Mouse (Mus musculus) lung, embryonic 14.5 days (tissue): ENCODE results near the gene Tmem219. TPM values are rescaled to one million over a fixed set of nuclear protein-coding genes. Genes with fewer than 3 reads are reported as not detected.

Experiments used
- ATAC-seq: fragments of 200-750 bp; cut with Nextera tagmentation; 2 replicates; pipeline ENCODE4 v1.8.0; 2017; ENCODE audit warnings: mild to moderate bottlenecking, moderate TSS enrichment, moderate library complexity; ENCODE audit not compliant: insufficient read depth
- DNase-seq: peaks from one replicate; pipeline ENCODE4 v3.0.0-alpha.2; 2015
- H3K27ac ChIP-seq: fragments of 300-500 bp; sonication (generic); 2 replicates; pipeline ENCODE4 v1.5.1; 2014; ENCODE audit warnings: low read depth, mild to moderate bottlenecking, moderate library complexity
- H3K27me3 ChIP-seq: fragments of 300-500 bp; sonication (generic); 2 replicates; pipeline ENCODE4 v1.6.1; 2014; ENCODE audit warnings: low read length, control low read depth; ENCODE audit not compliant: insufficient read depth
- H3K36me3 ChIP-seq: fragments of 300-500 bp; sonication (generic); 2 replicates; pipeline ENCODE4 v1.6.1; 2014; ENCODE audit warnings: control low read depth; ENCODE audit not compliant: insufficient read depth
- H3K4me1 ChIP-seq: fragments of 300-500 bp; sonication (generic); 2 replicates; pipeline ENCODE4 v1.6.1; 2014; ENCODE audit warnings: antibody characterized with exemption, control low read depth; ENCODE audit not compliant: insufficient read depth
- H3K4me2 ChIP-seq: fragments of 300-500 bp; sonication (generic); 2 replicates; pipeline ENCODE4 v1.6.1; 2014; ENCODE audit warnings: mild to moderate bottlenecking
- H3K4me3 ChIP-seq: fragments of 300-500 bp; sonication (generic); 2 replicates; pipeline ENCODE4 v1.5.1; 2014; ENCODE audit warnings: low read depth, low read length
- H3K9ac ChIP-seq: fragments of 300-500 bp; sonication (generic); 2 replicates; pipeline ENCODE4 v1.6.1; 2014
- H3K9me3 ChIP-seq: fragments of 300-500 bp; sonication (generic); 2 replicates; pipeline ENCODE4 v1.6.1; 2016; ENCODE audit warnings: low read depth, low read length, control low read depth
- CTCF ChIP-seq: IDR thresholded peaks from 2 replicates; pipeline ENCODE4 v1.5.1; 2016; ENCODE audit warnings: antibody characterized with exemption, low read depth
- WGBS: fragments of 180-500 bp; shearing (Covaris S2); extraction: QIAGEN DNeasy Blood & Tissue Kit; methylation state at CpG from one replicate; pipeline ENCODE4 v1.1.7; 2014; 5-methylcytosine and 5-hydroxymethylcytosine counted together
- polyA plus RNA-seq: library from polyadenylated mRNA; unstranded; fragments of >200 nt; fragmentation: Nextera tagmentation; extraction: Ambion mirVana; gene quantifications from 2 replicates; pipeline ENCODE4 v1.2.1, GENCODE M21; 2014

Tmem219 gene
- polyA plus RNA-seq, 1 experiment from 2014 or later, result 31.5 TPM

DNA sequence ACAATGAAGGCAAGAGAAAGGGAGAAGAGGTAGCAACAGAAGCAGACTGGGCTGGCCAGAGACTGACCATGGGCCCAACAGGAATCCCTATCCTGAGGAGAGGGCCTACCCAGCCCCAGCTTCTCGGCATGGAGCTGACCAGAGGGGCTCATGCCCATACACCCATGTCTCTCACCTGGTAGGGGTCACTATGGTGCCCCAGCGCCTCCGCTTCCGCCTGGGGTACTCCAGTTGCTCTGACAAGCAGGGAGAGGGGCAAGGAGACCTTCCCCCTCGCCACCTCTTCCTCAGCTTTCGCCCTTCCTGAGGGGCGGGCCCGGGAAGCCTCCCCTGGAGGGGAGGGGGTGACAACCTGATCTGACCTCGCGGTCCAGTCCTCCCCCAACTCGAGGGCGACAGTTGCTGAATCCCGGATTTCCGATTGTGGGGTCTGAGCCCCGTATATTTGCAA, 39.0 kb downstream of the Tmem219 start:
- Histone ChIP-seq H3K4me1 (peaks cover 6% of the 10 kb centered on the region; the same call in 1 of the 2 replicates), H3K4me2 (peak overlapping the region; percentile 99), H3K27me3 (no peaks in the 10 kb centered on the region), H3K9ac (peak overlapping the region; percentile 80), H3K27ac (peak overlapping the region; percentile 90), H3K9me3 (no peaks in the 10 kb centered on the region), H3K36me3 (peaks cover 18% of the 10 kb centered on the region), H3K4me3 (peak overlapping the region; percentile 81)
- ATAC-seq, result 0 out of 2 replicates have a peak, but pooled peaks have one; percentile 1
- WGBS, result 0% methylated on average over 14 of the region's 15 CpGs
- TF ChIP-seq CTCF, result no peak
- peak; percentile 28 for DNase-seq

GRCm38 (mm10) chr7:126881040-126881439, 41.7 kb downstream of the Tmem219 start:
- H3K4me2 ChIP-seq, result peak overlapping the region; percentile 99
- no peak for TF ChIP-seq CTCF
- H3K9ac ChIP-seq, result no peak overlapping the region; the same call in 1 of the 2 replicates
- no peaks in the 10 kb centered on the region for H3K27me3 ChIP-seq
- no peaks in the 10 kb centered on the region for H3K9me3 ChIP-seq
- peak overlapping the region; percentile 81; the same call in 1 of the 2 replicates for H3K4me3 ChIP-seq
- H3K4me1 ChIP-seq, result peaks cover 6% of the 10 kb centered on the region; the same call in 1 of the 2 replicates
- WGBS, result 67% methylated on average over 6 of the region's 6 CpGs
- DNase-seq (peak; percentile 59), ATAC-seq (no peak)
- H3K27ac ChIP-seq, result peak overlapping the region; percentile 72
- peaks cover 45% of the 10 kb centered on the region for H3K36me3 ChIP-seq

- Histone ChIP-seq H3K4me2 (no peak overlapping the region), H3K4me1 (peaks cover 6% of the 10 kb centered on the region; the same call in 1 of the 2 replicates), H3K9me3 (no peaks in the 10 kb centered on the region), H3K27me3 (no peaks in the 10 kb centered on the region), H3K36me3 (peaks cover 83% of the 10 kb centered on the region), H3K9ac (no peak overlapping the region), H3K4me3 (no peak overlapping the region), H3K27ac (no peak overlapping the region)
- no peak for ATAC-seq
- no peak for TF ChIP-seq CTCF
- DNase-seq, result no peak
- 95% methylated on average over 1 of the region's 1 CpGs for WGBS
Observed at GRCm38 (mm10) chr7:126877239-126877638, 45.5 kb downstream of the Tmem219 start.

GRCm38 (mm10) chr7:126870520-126870891, 52.2 kb downstream of the Tmem219 start:
- peaks cover 100% of the 10 kb centered on the region for H3K36me3 ChIP-seq
- TF ChIP-seq CTCF, result no peak
- H3K9me3 ChIP-seq, result no peaks in the 10 kb centered on the region
- no peak overlapping the region for H3K9ac ChIP-seq
- H3K4me2 ChIP-seq, result no peak overlapping the region
- H3K4me1 ChIP-seq, result no peaks in the 10 kb centered on the region
- ATAC-seq (no peak), DNase-seq (no peak)
- no peaks in the 10 kb centered on the region for H3K27me3 ChIP-seq
- no peak overlapping the region for H3K4me3 ChIP-seq
- WGBS, result 91% methylated on average over 2 of the region's 2 CpGs
- no peak overlapping the region for H3K27ac ChIP-seq

GRCm38 (mm10) chr7:126869780-126870519, 52.8 kb downstream of the Tmem219 start:
- ATAC-seq (no peak), DNase-seq (no peak)
- no peak overlapping the region for H3K9ac ChIP-seq
- no peak overlapping the region for H3K4me3 ChIP-seq
- 89% methylated on average over 23 of the region's 23 CpGs for WGBS
- H3K4me2 ChIP-seq, result no peak overlapping the region
- H3K36me3 ChIP-seq, result peaks cover 100% of the 10 kb centered on the region
- no peaks in the 10 kb centered on the region for H3K4me1 ChIP-seq
- no peaks in the 10 kb centered on the region for H3K27me3 ChIP-seq
- no peak overlapping the region for H3K27ac ChIP-seq
- no peak for TF ChIP-seq CTCF
- no peaks in the 10 kb centered on the region for H3K9me3 ChIP-seq

DNA sequence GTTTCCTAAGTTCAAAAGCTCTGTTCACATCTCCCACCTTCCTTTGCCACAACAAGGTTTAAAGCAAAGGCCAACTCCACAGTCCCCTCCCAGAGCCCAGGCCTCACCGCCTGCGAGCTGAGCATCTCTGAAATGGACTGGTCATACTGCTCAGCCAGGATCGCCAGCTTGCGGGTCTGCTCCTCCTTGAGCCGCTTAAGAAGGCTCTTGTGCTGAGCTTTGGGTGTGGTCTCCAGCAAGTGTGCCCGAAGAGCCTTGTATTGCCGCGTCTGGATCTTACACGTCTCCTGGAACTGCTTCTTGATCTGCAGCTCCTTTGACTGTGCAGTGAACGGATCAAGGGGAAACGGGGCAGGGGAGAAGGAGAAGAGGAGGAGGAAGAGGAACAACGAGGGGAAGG, 54.7 kb downstream of the Tmem219 start:
- WGBS, result 73% methylated on average over 12 of the region's 12 CpGs
- Histone ChIP-seq H3K36me3 (peaks cover 98% of the 10 kb centered on the region), H3K9me3 (no peaks in the 10 kb centered on the region), H3K27ac (no peak overlapping the region), H3K4me2 (no peak overlapping the region), H3K4me3 (no peak overlapping the region), H3K27me3 (no peaks in the 10 kb centered on the region), H3K9ac (no peak overlapping the region), H3K4me1 (no peaks in the 10 kb centered on the region; the same call in 1 of the 2 replicates)
- TF ChIP-seq CTCF, result no peak
- ATAC-seq, result no peak
- no peak for DNase-seq

- DNase-seq, result no peak
- H3K4me3 ChIP-seq, result no peak overlapping the region
- no peak overlapping the region for H3K4me2 ChIP-seq
- TF ChIP-seq CTCF, result no peak
- H3K9ac ChIP-seq, result no peak overlapping the region
- H3K36me3 ChIP-seq, result peaks cover 93% of the 10 kb centered on the region
- no peaks in the 10 kb centered on the region for H3K9me3 ChIP-seq
- 71% methylated on average over 2 of the region's 2 CpGs for WGBS
- no peak for ATAC-seq
- no peaks in the 10 kb centered on the region; the same call in 1 of the 2 replicates for H3K4me1 ChIP-seq
- H3K27ac ChIP-seq, result no peak overlapping the region
- H3K27me3 ChIP-seq, result no peaks in the 10 kb centered on the region
Observed at GRCm38 (mm10) chr7:126867534-126867933, 55.2 kb downstream of the Tmem219 start.
